Mouse (Mus musculus) pancreas, adult 10 weeks (tissue): Measurements from ENCODE around the gene 4930433I11Rik. TPM values are rescaled to one million over a fixed set of nuclear protein-coding genes. Genes with fewer than 3 reads are reported as not detected.

Source experiments
- polyA plus RNA-seq: library from polyadenylated mRNA; stranded (reverse); fragments of 350-450 nt; fragmentation: Illumina TruSeq; extraction: RNeasy Lipid Tissue Mini Kit (QIAGEN cat#74804); gene quantifications from one replicate; pipeline ENCODE4 v1.2.3, GENCODE M21; 2015; ENCODE audit warnings: low read depth, low replicate concordance; ENCODE audit not compliant: insufficient read depth

The 4930433I11Rik gene
- polyA plus RNA-seq = not detected

DNA sequence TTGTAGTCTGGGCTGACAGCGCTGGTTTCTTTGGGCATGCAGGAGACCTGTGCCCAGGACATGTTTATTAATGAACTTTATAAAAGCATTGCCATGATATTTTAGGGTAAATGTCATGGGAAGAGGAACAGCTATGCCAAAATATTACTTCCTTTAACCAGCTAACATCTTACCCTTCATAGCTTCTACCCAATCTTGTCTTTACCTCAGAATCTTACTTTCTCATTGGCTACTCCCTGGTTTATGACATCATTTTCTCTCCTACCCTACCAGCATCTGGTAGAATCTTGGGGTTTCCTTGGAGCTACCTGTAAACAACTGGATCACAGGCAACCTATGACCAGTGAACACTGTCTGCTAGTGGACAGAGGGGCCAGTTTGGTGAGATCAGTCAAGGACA is at the start of gene 4930433I11Rik:
Gene 4930433I11Rik, plus strand, starts transcription at position 301 of the 400 bp plus-strand sequence.

DNA sequence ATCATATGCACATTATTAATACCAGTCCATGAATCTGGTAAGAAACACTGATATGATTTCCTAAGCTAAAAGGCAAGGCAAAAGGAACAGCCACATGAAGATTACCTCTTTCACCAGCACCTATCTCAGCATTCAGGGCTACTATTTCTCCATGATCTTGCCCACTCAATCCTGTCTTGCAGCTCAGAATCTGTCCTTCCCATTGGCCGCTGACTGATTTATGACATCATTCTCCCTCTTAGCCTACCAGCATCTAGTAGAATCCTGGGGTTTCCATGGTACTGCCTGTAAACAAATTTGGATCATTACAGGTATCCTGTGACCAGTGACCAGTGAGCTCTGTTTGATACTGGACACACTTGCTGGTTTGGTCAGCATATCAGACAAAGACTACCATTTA is 45.1 kb downstream of the 4930433I11Rik start, which contains the start of gene Gm4884:
Gene Gm4884, plus strand, starts transcription at position 301 of the 400 bp plus-strand sequence.

Other genes with a start within 250 kb of the 4930433I11Rik start
- gene Vstm2b, start 89.2 kb upstream of the 4930433I11Rik start, polyA plus RNA-seq = not detected
- not detected for gene Gm4884, start 45.2 kb downstream of the 4930433I11Rik start, polyA plus RNA-seq
- not detected for gene Gm5592, start 166.3 kb downstream of the 4930433I11Rik start, polyA plus RNA-seq